Mouse (Mus musculus) thymus, postnatal 10 days (tissue): Measurements from ENCODE around the gene Zmiz1.

ENCODE experiments used
- DNase-seq, 2 experiments: peaks; one replicate each; pipeline ENCODE4 v3.0.0; 2021; ENCODE audit warnings: low spot score in 2 of 2

The Zmiz1 gene

DNA sequence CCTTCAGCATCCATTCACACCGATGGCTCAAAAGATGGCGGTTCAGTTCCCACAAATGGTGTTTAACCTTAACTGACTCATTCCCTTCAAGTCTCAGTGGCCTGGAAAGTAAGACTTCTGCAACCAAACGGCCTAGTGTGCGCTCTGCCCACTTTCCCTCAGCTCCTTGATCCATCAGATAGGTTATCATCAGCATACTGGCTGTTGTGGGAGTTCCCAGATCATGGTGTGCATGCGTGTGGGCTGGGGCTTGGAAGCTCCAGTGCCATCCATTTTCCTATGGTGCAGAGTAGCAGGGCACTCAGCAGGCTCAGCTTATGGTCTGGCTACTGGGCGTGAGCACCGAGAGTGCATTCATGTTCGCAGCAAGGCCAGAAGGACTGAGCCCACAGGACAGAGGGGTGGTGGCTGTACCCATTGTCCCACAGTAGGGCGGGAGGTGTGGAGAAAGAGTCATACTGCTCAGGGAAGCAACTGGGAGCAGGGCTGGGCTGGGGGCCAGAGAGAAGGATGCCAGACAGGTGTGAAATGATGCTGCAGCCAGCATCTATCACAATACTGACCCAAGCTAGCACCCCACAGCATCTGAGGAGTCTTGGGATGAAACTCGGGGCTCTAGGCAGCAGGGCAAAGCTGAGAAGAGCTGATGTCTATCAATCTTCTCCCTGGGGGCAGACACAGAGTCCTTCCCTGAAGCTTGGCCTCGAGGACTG lies 33.7 kb downstream of the Zmiz1 start:
- no peak for DNase-seq

DNA sequence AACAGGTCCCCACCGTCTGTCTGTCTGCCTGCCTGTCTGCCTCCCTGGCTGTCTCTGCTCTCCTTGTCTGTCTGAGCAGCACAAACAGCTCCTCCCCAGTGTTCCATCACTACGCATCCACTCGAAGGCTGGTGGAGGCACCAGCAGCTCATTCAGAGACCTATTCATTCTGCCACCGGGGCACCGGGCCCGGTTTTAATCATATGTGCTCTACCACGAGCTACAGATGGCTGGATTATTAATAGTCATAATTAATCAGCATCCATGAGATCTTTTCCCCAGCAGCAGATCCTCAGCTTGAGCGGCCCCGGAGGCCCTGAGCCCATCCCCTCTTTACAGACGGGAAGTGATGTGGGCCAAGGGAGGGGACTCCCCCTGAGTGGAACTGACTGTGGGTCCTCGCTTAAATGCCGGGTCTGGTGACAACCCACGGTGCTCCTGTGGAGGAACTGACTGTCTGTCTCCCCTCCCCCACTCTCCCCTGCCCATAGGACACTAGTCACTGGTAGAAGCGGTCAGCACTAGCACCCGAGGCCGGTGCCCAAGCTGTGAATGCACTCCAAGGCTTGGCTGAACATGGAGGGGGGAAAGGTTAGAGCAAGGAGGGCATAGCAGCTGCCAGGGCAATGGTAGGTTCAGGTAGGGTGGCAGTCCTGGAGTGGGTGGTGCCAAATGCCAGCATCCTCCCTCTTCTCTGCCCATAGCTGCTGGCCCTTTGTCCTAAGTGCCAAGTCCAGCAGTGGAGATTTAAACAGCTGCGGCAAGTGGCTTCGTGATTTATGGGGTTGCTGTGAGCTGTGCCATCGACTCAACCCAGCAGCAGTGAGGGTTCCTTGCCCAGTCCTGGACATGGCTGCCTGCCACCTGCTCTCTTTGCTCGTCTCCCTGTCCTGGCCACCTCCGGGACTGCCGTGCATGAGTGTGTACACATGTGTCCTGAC lies 34.6 kb downstream of the Zmiz1 start:
- DNase-seq, result no peak

DNA sequence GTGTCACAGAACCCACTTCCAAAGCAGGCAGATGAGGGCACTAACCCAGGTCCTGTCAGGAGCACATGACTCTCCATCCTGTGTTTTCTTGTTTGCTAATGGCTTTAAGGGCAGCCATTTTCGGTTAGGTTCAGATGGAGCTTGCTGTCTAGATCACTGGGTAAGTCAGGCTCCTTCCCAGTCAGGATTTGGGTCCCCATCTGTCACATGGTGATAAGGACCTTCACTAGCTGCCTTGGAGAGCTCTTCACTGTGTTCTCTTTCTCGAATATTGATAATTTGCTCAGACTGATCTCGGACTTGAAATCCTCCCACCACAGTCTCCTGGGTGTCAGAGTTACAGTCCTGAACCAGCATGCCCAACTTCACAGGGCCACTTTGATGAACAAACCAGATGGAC lies 35.8 kb downstream of the Zmiz1 start:
- DNase-seq, result no peak

GRCm38 (mm10) chr14:25496116-25496515 lies 37.1 kb downstream of the Zmiz1 start:
- DNase-seq, result no peak

DNA sequence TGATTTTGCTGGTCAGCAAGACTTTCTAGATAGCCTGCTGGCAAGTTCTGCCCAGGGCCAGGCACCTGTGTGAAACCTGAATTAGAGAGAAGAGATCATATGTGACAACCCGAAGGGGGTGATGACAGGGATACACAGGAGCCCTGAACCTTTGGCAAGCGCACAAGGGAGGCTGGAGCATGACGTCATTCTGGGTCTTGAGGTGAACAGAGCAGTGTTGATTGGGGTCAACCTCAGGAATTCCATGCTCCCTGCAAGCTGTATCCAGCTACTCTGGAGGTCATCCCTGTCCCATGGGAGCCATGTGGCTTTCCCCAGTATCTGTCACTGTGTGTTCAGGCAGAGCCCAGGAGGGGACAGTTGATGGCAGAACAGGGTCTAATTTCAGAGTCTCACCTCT lies 38.0 kb downstream of the Zmiz1 start:
- DNase-seq, result no peak

GRCm38 (mm10) chr14:25497596-25497995 lies 38.6 kb downstream of the Zmiz1 start:
- DNase-seq, result no peak

DNA sequence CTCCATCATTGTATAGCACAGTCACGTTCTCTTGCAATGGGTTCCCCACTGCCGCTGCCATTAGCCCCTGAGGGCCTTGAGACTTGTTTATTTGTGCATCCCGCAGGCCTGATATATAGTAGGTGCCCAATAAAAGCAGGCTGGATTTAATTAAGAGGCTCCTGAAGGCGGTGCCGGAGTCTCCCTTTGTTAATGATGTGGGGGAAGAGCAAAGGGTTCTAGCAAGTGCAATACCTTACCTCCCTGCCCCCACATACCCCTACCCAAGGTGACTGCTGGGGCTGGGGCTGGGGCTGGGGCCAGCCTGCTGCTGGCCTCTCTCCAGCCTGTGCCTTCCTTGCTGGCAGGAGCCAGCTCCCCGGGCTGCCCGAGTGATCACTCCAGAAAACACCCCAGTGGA lies 39.4 kb downstream of the Zmiz1 start:
- no peak for DNase-seq

DNA sequence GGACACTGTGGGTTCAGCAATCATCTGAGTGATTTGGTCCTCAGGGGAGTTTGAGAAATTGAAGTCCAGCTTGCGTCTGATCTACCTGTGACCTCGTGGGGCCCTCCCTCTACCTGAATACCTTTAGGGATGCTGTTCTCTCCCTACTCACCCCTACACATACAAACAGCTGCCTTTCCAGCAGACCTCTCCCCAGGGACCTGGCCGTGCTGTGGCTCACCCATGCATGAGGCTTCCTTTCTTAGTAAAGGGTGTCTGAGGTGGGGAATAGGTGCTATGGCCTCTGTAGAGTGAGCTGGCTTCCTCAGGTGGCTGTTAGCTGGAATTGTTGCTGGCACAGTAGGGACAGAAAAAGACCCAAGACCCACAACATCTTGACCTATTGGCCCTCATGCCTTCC lies 40.5 kb downstream of the Zmiz1 start:
- DNase-seq, result no peak

DNA sequence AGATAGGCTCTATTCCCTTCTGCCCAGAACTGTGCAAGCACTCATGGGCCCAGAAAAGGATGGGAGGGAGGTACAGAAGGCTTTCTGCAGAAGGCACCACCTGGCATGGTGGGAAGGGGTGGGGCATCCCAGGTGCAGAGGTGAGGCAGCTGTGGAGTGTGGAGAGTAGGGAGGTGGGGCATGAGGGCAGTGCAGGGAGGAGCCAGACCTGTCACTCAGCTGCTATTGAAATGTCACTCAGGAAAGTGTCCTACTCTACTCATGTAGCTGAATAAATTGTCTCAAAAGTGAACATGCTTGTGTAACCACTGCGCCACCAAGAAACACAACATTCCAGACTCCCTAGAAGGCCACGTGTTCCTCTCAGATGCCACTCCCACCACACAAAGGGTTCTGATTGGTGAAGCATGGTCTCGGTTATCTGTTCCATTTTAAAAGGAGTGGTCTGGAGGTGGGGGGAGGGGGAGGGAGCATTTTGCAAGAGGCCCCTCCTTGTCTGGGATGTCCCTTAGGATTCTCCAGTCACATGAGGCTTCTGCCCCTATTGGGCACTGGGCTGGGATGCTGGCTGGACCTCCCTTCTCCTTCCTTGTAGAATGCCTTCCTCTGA lies 41.6 kb downstream of the Zmiz1 start:
- DNase-seq, result peak; percentile 54 to 65

GRCm38 (mm10) chr14:25501481-25501880 lies 42.5 kb downstream of the Zmiz1 start:
- peak in 1 of 2 experiments; percentile 41 for DNase-seq

- no peak for DNase-seq
Observed at GRCm38 (mm10) chr14:25502355-25502754, 43.4 kb downstream of the Zmiz1 start.

DNA sequence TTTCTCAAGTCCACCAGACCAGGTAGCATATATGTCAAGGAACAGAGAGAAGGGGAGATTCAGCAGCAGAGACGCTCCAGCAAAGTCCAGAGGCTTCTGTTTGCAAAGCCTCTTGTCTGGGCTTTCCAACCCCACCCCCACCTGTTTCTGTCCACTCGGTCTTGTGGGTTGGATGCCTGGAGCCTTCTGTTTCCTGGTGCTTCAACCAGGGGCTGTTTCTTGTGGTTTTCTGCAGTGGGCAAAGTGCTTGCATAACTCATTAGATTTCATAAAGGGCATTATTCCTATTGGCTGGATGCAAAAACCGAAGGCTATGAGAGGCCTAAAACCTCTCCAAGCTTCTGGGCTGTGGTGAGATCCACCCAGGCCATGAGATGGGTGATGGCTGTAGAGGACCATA lies 45.3 kb downstream of the Zmiz1 start:
- no peak for DNase-seq

DNA sequence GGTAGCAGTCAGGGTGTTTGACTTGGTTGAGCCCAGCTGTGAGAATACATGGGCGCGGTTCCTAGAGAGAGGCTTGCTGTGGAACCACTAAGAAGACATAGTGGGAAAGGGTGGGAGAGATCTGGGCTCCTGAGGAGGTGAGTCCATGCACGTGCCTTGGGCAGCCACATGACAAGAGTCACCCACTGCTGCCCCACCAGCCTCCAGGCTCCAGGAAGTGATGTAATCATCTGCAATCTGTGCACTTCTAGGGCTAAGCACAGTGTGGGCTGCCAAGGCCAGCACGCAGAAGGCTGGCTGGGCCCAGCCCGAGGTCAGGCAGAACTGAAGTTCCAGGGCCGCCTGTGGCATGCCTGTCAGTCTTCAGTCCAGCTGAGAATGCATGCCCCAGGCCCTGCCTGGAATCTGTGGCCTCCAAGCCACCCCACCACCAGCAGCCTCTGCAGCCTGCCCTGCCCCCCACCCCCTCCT lies 46.3 kb downstream of the Zmiz1 start:
- DNase-seq, result no peak

DNA sequence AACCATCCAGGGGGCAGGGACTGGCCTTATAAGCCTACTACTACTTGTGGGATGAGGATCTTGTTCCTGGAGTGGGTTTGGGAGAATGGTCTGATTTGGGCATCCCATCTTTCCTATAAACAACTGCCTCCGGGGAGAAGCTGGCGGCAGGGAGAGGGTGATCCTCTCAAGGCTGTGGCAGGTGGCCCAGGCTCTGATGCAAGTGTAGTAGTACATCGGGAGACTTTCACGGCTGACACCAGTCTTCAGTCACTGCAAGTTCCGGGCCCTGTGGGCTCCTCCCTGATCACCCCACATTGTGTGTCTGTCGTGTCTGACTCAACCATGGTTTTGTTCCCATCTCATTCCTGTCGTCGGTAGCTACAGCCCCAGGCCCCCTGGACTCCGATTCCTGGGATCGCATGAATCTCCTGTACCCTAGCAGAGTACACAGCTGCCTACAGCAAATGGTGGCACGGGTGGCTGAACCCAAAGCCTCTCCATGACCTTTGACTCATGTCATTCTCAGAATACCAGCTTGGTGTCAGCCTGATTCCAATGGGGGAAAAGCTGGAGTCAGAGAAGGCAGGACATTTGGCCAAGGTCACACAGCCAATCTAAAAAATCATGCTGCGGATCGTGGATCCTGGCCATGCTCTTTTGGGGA lies 49.2 kb downstream of the Zmiz1 start:
- DNase-seq, result no peak

GRCm38 (mm10) chr14:25508757-25509139 lies 49.8 kb downstream of the Zmiz1 start:
- no peak for DNase-seq

DNA sequence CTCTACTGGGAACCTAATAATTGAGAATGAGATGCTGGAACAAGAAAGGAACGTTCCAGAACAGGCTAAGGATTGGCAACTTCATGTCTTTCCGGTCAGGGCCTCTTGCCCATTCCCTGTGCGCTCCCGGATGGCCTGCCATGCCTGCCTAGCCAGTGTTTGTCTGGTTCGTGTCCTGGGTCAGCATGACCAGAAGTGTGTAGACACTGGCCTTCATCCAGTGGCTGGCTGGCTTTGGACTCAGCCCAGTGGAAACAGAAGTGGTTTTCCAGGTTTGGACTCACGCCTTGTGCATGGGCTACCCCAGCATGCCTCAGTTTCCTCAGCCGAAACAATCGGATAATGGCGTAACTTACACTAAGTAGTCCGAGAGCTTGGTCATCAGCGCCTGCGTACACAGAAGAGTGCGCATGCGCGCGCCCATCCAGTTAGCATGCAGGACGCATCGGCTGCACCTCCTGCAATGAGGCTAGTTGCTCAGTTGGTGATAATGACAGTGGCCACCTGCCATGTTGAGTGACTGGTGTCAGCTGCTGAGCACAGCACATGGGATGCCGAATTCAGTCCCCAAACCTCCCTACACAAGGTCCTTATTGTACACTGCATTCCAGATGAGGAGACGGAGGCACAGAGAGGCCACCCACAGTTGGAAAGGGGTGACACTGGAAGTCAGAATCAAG lies 50.6 kb downstream of the Zmiz1 start:
- no peak for DNase-seq

DNA sequence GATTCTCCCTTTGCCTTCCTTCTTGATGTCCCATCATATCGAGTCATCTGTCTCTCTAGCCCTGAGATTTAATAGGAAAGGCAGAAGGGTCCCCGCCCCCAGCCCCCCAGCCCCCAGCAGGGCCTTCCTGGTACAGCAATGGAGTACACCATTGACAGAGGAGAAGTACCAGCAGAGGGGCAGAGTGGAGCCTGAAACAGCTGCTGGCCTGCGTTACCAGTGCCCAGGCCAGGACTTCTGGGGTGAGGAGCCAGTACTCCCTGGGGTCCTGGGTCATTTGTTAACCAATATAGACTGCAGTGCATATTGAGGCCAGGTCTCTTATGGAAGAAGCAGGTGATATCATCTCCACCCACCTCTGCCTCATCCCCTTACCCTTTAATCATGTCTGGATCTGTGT lies 51.4 kb downstream of the Zmiz1 start:
- no peak for DNase-seq

DNA sequence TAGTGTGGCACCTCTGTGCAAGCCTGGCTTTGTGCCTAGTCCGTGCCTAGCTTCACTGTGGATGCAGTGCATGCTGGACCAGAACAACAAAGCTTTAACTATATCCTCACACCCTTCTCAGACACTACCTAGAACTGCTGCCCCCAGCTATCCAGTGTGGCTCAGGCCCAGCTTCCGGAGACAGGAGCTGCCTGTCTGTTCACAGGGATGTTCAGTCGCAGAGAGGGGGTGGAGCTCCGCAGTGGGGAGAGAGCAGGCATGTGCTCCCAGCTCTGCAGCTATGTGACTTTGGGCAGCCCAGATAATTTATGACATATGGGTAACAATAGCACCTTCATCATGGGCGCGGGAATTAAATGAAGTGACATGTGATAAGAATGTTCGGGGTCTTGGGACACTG lies 52.0 kb downstream of the Zmiz1 start:
- DNase-seq, result no peak

DNA sequence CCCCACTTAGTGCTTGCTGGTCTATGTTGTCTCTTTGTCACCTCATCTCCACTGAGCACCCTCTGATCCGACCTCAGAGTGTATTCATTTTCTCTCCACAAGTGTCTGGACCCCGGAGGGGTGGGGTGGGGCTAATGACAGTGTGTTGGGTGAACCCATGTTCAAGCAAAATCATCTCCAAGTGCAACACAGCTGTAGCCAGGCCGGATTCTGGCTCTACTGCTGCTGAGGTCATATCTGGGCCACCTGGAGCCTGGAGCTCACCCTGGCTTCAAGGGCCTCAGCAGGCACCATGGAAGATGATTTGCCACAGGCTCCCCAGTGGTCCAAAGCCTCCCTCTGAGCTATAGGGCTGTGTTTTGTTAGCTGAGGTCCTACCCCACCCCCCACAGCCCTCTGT lies 52.6 kb downstream of the Zmiz1 start:
- DNase-seq, result no peak

GRCm38 (mm10) chr14:25511967-25512366 lies 53.0 kb downstream of the Zmiz1 start:
- DNase-seq, result no peak

DNA sequence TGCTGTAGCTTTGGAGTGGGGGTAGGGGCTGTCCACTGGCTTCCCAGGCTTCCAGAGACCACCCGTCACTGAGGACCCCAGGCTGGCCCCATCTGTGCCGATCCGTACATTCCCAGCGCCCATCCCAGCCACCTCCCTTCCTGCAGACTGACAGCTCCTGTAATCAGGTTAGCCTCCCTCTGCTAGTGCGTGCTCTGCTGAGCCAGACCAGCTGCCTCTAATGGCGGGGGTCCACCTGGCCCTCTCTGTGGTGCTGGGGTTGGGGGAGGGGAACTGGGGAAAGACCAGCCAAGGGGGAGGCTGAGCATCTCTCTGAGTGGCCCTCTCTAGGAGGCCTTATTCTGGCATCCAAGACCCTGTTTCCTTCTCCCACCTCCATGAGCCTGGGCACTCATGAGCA lies 53.8 kb downstream of the Zmiz1 start:
- no peak for DNase-seq

- DNase-seq, result no peak
Observed at GRCm38 (mm10) chr14:25513496-25513895, 54.5 kb downstream of the Zmiz1 start.
